In the genomic region with DNA sequence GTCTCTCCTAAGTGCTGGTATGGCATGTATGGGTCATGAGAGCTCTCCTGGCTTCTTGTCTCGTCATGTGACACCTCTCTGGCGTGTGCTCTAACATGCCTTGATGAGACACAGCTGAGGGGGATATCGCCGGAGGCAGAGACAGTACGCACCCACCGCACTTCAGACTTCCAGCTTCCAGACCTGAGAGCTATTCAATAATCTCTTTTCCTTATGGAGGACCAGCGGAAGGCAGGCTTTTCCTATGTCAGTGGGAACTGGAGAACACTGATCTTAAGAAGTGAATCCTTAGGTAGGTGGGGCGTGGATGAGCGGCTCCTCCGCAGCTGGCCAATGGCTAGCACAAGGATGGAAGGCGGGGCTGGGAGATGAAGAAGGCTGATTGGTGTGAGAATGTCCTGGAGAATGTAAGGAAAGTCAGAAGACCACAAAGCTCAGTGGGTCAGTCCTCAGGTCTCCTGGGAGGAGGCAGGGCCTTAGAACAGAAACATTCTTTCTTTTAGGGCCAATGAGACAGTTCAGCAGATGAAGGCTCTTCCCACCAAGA, we compare ENCODE assay signal across 24 mouse cellular contexts. TPM values are rescaled to one million over a fixed set of nuclear protein-coding genes. Genes with fewer than 3 reads are reported as not detected.
DNase-seq lines count a peak whose midpoint lies in the region; ATAC-seq and TF ChIP-seq lines count a peak whose summit lies in the region.
"Had no signal": no experiment of that assay in that cellular context is flagged by ENCODE, and none has a peak within 500 bp of the region (broad histone marks: within the 10 kb centered on the region; RNA-seq: fewer than 3 reads in every experiment).

No protein-coding gene starts in this region.

- DNase-seq in heart, adult 2 months, result peak in 1 of 2 experiments; percentile 7
- peak; percentile 38 for DNase-seq in 3T3-L1 (ENCODE audit: low read depth, low spot score)
- DNase-seq in ZHBTc4 (ENCODE audit: low read depth, low spot score), result peak; percentile 53
- no peak for DNase-seq in gastrocnemius, adult 2 months
- no peak for DNase-seq in right cerebral cortex, postnatal 4 days
- DNase-seq: adrenal gland, postnatal 10 days; adrenal gland, postnatal 36 days; cerebellum, adult 11 months; cerebellum, adult 2 months; cerebellum, adult 9-11 months; cerebellum, postnatal 25 days; gastrocnemius, postnatal 10 days; gastrocnemius, postnatal 36 days; heart, postnatal 14 days had no signal

- no peaks in the 10 kb centered on the region for H3K27me3 ChIP-seq in heart, adult 2 months (ENCODE audit: control insufficient read depth, insufficient read depth, low read length)
- no peaks in the 10 kb centered on the region for H3K27me3 ChIP-seq in heart, embryonic 12.5 days (replicated peaks)
- H3K27me3 ChIP-seq: embryonic facial prominence, embryonic 13.5 days; forebrain, embryonic 12.5 days; forebrain, embryonic 15.5 days; hindbrain, embryonic 12.5 days; hindbrain, embryonic 15.5 days had no signal

- no peak overlapping the region for H3K4me3 ChIP-seq in heart, adult 2 months
- H3K4me3 ChIP-seq in heart, embryonic 12.5 days, result no peak overlapping the region
- H3K4me3 ChIP-seq in gastrocnemius, adult 2 months, result no peak overlapping the region
- H3K4me3 ChIP-seq: embryonic facial prominence, embryonic 13.5 days; erythroblast, embryonic 14.5 days; forebrain, embryonic 12.5 days; forebrain, embryonic 15.5 days; heart, embryonic 13.5 days; hindbrain, embryonic 12.5 days; hindbrain, embryonic 15.5 days had no signal

- H3K36me3 ChIP-seq in heart, adult 2 months (ENCODE audit: control insufficient read depth, insufficient read depth, low read length), result no peaks in the 10 kb centered on the region
- no peaks in the 10 kb centered on the region for H3K36me3 ChIP-seq in heart, embryonic 12.5 days
- H3K36me3 ChIP-seq: embryonic facial prominence, embryonic 13.5 days; forebrain, embryonic 12.5 days; forebrain, embryonic 15.5 days; heart, embryonic 13.5 days; hindbrain, embryonic 12.5 days; hindbrain, embryonic 15.5 days had no signal

- TF ChIP-seq CTCF in heart, adult 2 months (IDR thresholded peaks at IDR 0.05), result no peak
- TF ChIP-seq CTCF in gastrocnemius, adult 2 months (IDR thresholded peaks at IDR 0.05), result no peak

- ATAC-seq in heart, embryonic 12.5 days (ENCODE audit: insufficient number of reproducible peaks, low FRiP score), result no peak
- ATAC-seq: CD4-positive, CD25-positive, alpha-beta regulatory T cell, adult 4 months; forebrain, embryonic 15.5 days; intestine, postnatal 0 days had no signal

- TF ChIP-seq EP300 in heart, adult 2 months (IDR thresholded peaks at IDR 0.05; ENCODE audit: insufficient read depth, low read depth, low read length), result 0 out of 2 replicates have a peak, but pooled peaks have one; percentile 40

- TF ChIP-seq POLR2A in heart, adult 2 months (IDR thresholded peaks at IDR 0.05; ENCODE audit: insufficient read depth, low read depth, low read length), result no peak

- WGBS in heart, adult 2 months, result 58% methylated on average over 11 of the region's 11 CpGs
- 84% methylated on average over 11 of the region's 11 CpGs for WGBS in heart, embryonic 12.5 days

- no peak overlapping the region for H3K27ac ChIP-seq in heart, adult 2 months
- H3K27ac ChIP-seq in heart, embryonic 12.5 days (ENCODE audit: poor library complexity, severe bottlenecking), result no peak overlapping the region
- no peak overlapping the region for H3K27ac ChIP-seq in gastrocnemius, adult 2 months
- H3K27ac ChIP-seq: embryonic facial prominence, embryonic 13.5 days; forebrain, embryonic 12.5 days; forebrain, embryonic 15.5 days; heart, embryonic 13.5 days; hindbrain, embryonic 12.5 days; hindbrain, embryonic 15.5 days had no signal

- no peaks in the 10 kb centered on the region for H3K79me2 ChIP-seq in heart, adult 2 months (replicated peaks; ENCODE audit: control insufficient read depth, insufficient read depth, low read length)

- H3K9ac ChIP-seq in heart, adult 2 months (ENCODE audit: low read depth, low read length), result no peak overlapping the region
- H3K9ac ChIP-seq in heart, embryonic 12.5 days, result no peak overlapping the region
- H3K9ac ChIP-seq: embryonic facial prominence, embryonic 13.5 days; forebrain, embryonic 12.5 days; forebrain, embryonic 15.5 days; heart, embryonic 13.5 days; hindbrain, embryonic 12.5 days; hindbrain, embryonic 15.5 days had no signal

- no peak overlapping the region for H3K4me2 ChIP-seq in heart, embryonic 12.5 days
- H3K4me2 ChIP-seq: embryonic facial prominence, embryonic 13.5 days; forebrain, embryonic 12.5 days; forebrain, embryonic 15.5 days; heart, embryonic 13.5 days; hindbrain, embryonic 12.5 days; hindbrain, embryonic 15.5 days had no signal

- no peaks in the 10 kb centered on the region for H3K9me3 ChIP-seq in heart, embryonic 12.5 days (replicated peaks)
- H3K9me3 ChIP-seq: embryonic facial prominence, embryonic 13.5 days; forebrain, embryonic 12.5 days; forebrain, embryonic 15.5 days; heart, embryonic 13.5 days; hindbrain, embryonic 12.5 days; hindbrain, embryonic 15.5 days had no signal

- intact Hi-C loops in heart, adult 2 months (cut with DNase I), result no loop called here
- intact Hi-C loops in gastrocnemius, adult 2 months (cut with DNase I), result no loop called here

- peaks cover 16% of the 10 kb centered on the region for H3K4me1 ChIP-seq in heart, adult 2 months (ENCODE audit: control insufficient read depth, insufficient read depth, low read length)
- 0 out of 2 replicates have a peak, but pooled peaks cover 3% of the 10 kb centered on the region for H3K4me1 ChIP-seq in heart, embryonic 12.5 days (replicated peaks)
- H3K4me1 ChIP-seq: embryonic facial prominence, embryonic 13.5 days; forebrain, embryonic 12.5 days; forebrain, embryonic 15.5 days; heart, embryonic 13.5 days; hindbrain, embryonic 12.5 days; hindbrain, embryonic 15.5 days had no signal

RNA-seq across cellular contexts. Expression of gene Vwf, which starts 13.4 kb away (rescaled TPM):
- total RNA-seq in heart, adult 2 months (2021), result 10 to 100 TPM; 95.9 to 99.8 TPM
- polyA plus RNA-seq in heart, adult 2 months (2012; rRNA removed), result 95.8 and 116 TPM in 2 replicates
- polyA plus RNA-seq in heart, embryonic 12.5 days (2016; fragmentation: Nextera tagmentation; extraction: Ambion mirVana), result 19.8 and 21.4 TPM in 2 replicates
- 10 to 100 TPM; 12.5 to 15.3 TPM for total RNA-seq in gastrocnemius, adult 2 months (2021)
- polyA plus RNA-seq: CD4-positive, CD25-positive, alpha-beta regulatory T cell, adult 4 months had no signal

RNA-seq across cellular contexts. Expression of gene Cd9, which starts 38.6 kb away (rescaled TPM):
- total RNA-seq in heart, adult 2 months (2021), result 10 to 100 TPM; 51.6 to 67.2 TPM
- polyA plus RNA-seq in heart, adult 2 months (2012; rRNA removed), result 97.7 and 108 TPM in 2 replicates
- 73.5 and 73.6 TPM in 2 replicates for polyA plus RNA-seq in heart, embryonic 12.5 days (2016; fragmentation: Nextera tagmentation; extraction: Ambion mirVana)
- total RNA-seq in gastrocnemius, adult 2 months (2021), result 10 to 100 TPM; 19.1 to 30.7 TPM
- polyA plus RNA-seq: erythroblast, embryonic 14.5 days had no signal

Comparison
In these comparisons a context has a peak if more than half of its experiments do, and no peak if none do; other contexts are left out.
1. DNase-seq: peak in 3T3-L1 (single experiment) and ZHBTc4 (single experiment); none in gastrocnemius, adult 2 months (single experiment) and right cerebral cortex, postnatal 4 days (single experiment).
2. RNA of gene Vwf, which starts 13.4 kb away (total RNA-seq): 95.9 to 99.8 TPM in heart, adult 2 months; 12.5 to 15.3 TPM in gastrocnemius, adult 2 months; every median in the first group is over 4 times any median in the second.